Mouse (Mus musculus) CH12.LX (cell line): ENCODE data around the gene Meiob. TPM values are rescaled to one million over a fixed set of nuclear protein-coding genes. Genes with fewer than 3 reads are reported as not detected.

Experiments used
- DNase-seq: peaks from one replicate; pipeline ENCODE4 v3.0.0-alpha.2; 2013; ENCODE audit errors: extremely low read depth
- H3K27ac ChIP-seq: 2 replicates; pipeline ENCODE4 v1.5.1; 2012; ENCODE audit warnings: low read depth, mild to moderate bottlenecking, control low read depth, moderate library complexity; ENCODE audit not compliant: insufficient read depth
- H3K27me3 ChIP-seq: replicated peaks from 2 replicates; pipeline ENCODE3; 2012; ENCODE audit warnings: inconsistent platforms
- H3K36me3 ChIP-seq, 2 experiments: replicated peaks in 1 of 2; 2 replicates each; pipeline versions ENCODE3 to v1.6.1; 2012; ENCODE audit warnings: inconsistent platforms in 1 of 2, low read length in 1 of 2, mild to moderate bottlenecking in 1 of 2, mixed read lengths in 1 of 2, moderate library complexity in 1 of 2; ENCODE audit not compliant: control insufficient read depth in 1 of 2, insufficient read depth in 1 of 2
- H3K4me1 ChIP-seq, 2 experiments: 2 replicates each; pipeline ENCODE4 v1.6.1; 2012; ENCODE audit warnings: inconsistent platforms in 1 of 2, moderate library complexity in 1 of 2; ENCODE audit not compliant: insufficient read depth in 2 of 2, control insufficient read depth in 1 of 2
- H3K4me2 ChIP-seq: 2 replicates; pipeline ENCODE4 v1.6.1; 2012; ENCODE audit warnings: low read depth, mild to moderate bottlenecking, control low read depth; ENCODE audit not compliant: poor library complexity, insufficient read depth, severe bottlenecking
- H3K4me3 ChIP-seq, 3 experiments: fragments of 150-350 bp in 1 of 3; sonication (generic) in 1 of 3; replicated peaks in 1 of 3; 2 replicates each; pipeline versions ENCODE3 to v1.5.1; 2011 to 2012; ENCODE audit warnings: low read depth in 2 of 3, low read length in 2 of 3, mild to moderate bottlenecking in 2 of 3, moderate library complexity in 2 of 3, control low read depth in 1 of 3, improper control_type of control experiment in 1 of 3, inconsistent platforms in 1 of 3, mixed read lengths in 1 of 3; ENCODE audit not compliant: poor library complexity in 1 of 3
- H3K79me2 ChIP-seq: replicated peaks from 2 replicates; pipeline ENCODE4 v1.6.1; 2012; ENCODE audit warnings: mild to moderate bottlenecking, moderate library complexity; ENCODE audit not compliant: control insufficient read depth, poor library complexity, insufficient read depth, severe bottlenecking; ENCODE audit errors: extremely low read depth
- H3K9ac ChIP-seq: 2 replicates; pipeline ENCODE4 v1.6.1; 2012; ENCODE audit warnings: low read depth, mild to moderate bottlenecking, control low read depth, moderate library complexity; ENCODE audit not compliant: insufficient read depth
- H3K9me3 ChIP-seq: replicated peaks from 2 replicates; pipeline ENCODE3; 2012; ENCODE audit warnings: low read length, inconsistent platforms, mixed read lengths
- BHLHE40 ChIP-seq: IDR thresholded peaks from 2 replicates; pipeline ENCODE4 v1.6.1; 2011; ENCODE audit warnings: mild to moderate bottlenecking, low read depth, low read length, improper control_type of control experiment
- CHD1 ChIP-seq: IDR thresholded peaks from 2 replicates; pipeline ENCODE4 v1.6.1; 2012; ENCODE audit warnings: low read depth, low read length, improper control_type of control experiment, inconsistent platforms
- CHD2 ChIP-seq: IDR thresholded peaks from 2 replicates; pipeline ENCODE4 v1.6.1; 2011; ENCODE audit warnings: low read length, improper control_type of control experiment
- CTCF ChIP-seq, 2 experiments: IDR thresholded peaks in 1 of 2; conservative IDR thresholded peaks in 1 of 2; 2 replicates each; pipeline ENCODE4 v1.5.1; 2011 to 2012; ENCODE audit warnings: low read depth in 2 of 2, low read length in 2 of 2, improper control_type of control experiment in 1 of 2, inconsistent platforms in 1 of 2, mild to moderate bottlenecking in 1 of 2, moderate library complexity in 1 of 2
- E2F4 ChIP-seq: IDR thresholded peaks from 2 replicates; pipeline ENCODE4 v1.6.1; 2011; ENCODE audit warnings: low read depth, low read length, improper control_type of control experiment; ENCODE audit not compliant: insufficient replicate concordance
- ELF1 ChIP-seq: IDR thresholded peaks from 2 replicates; pipeline ENCODE4 v1.6.1; 2014; ENCODE audit warnings: low read depth, mild to moderate bottlenecking, inconsistent platforms, low read length, improper control_type of control experiment
- EP300 ChIP-seq: IDR thresholded peaks from 2 replicates; pipeline ENCODE4 v1.6.1; 2011; ENCODE audit warnings: low read length, improper control_type of control experiment
- ETS1 ChIP-seq: conservative IDR thresholded peaks from 2 replicates; pipeline ENCODE4 v1.6.1; 2012; ENCODE audit warnings: low read depth, mild to moderate bottlenecking, inconsistent platforms, low read length, improper control_type of control experiment, moderate library complexity
- GABPA ChIP-seq: IDR thresholded peaks from 2 replicates; pipeline ENCODE4 v1.6.1; 2012; ENCODE audit warnings: low read depth, low read length, improper control_type of control experiment, inconsistent platforms; ENCODE audit not compliant: insufficient replicate concordance
- HCFC1 ChIP-seq: IDR thresholded peaks from 2 replicates; pipeline ENCODE4 v1.6.1; 2012; ENCODE audit warnings: low read depth, mild to moderate bottlenecking, inconsistent platforms, low read length, improper control_type of control experiment
- IRF4 ChIP-seq: IDR thresholded peaks from 2 replicates; pipeline ENCODE4 v1.6.1; 2014; ENCODE audit warnings: low read depth, mild to moderate bottlenecking, inconsistent platforms, low read length, improper control_type of control experiment
- JUN ChIP-seq: IDR thresholded peaks from 2 replicates; pipeline ENCODE4 v1.6.1; 2011; ENCODE audit warnings: low read depth, mild to moderate bottlenecking, low read length, improper control_type of control experiment, moderate library complexity; ENCODE audit not compliant: insufficient read depth
- JUND ChIP-seq: conservative IDR thresholded peaks from 2 replicates; pipeline ENCODE4 v1.6.1; 2011; ENCODE audit warnings: low read depth, low read length, improper control_type of control experiment
- KAT2A ChIP-seq: IDR thresholded peaks from 2 replicates; pipeline ENCODE4 v1.6.1; 2012; ENCODE audit warnings: low read length, improper control_type of control experiment, inconsistent platforms; ENCODE audit not compliant: insufficient replicate concordance
- MAFK ChIP-seq: IDR thresholded peaks from 2 replicates; pipeline ENCODE4 v1.6.1; 2011; ENCODE audit warnings: low read length, improper control_type of control experiment; ENCODE audit not compliant: insufficient replicate concordance
- MAX ChIP-seq: IDR thresholded peaks from 2 replicates; pipeline ENCODE4 v1.6.1; 2011; ENCODE audit warnings: low read length, improper control_type of control experiment
- MAZ ChIP-seq: IDR thresholded peaks from 2 replicates; pipeline ENCODE4 v1.6.1; 2012; ENCODE audit warnings: low read depth, mild to moderate bottlenecking, inconsistent platforms, low read length, improper control_type of control experiment, moderate library complexity
- MEF2A ChIP-seq: IDR thresholded peaks from 2 replicates; pipeline ENCODE4 v1.6.1; 2014; ENCODE audit warnings: low read depth, mild to moderate bottlenecking, inconsistent platforms, low read length, improper control_type of control experiment, borderline replicate concordance
- MXI1 ChIP-seq: IDR thresholded peaks from 2 replicates; pipeline ENCODE4 v1.6.1; 2011; ENCODE audit warnings: mild to moderate bottlenecking, low read depth, low read length, improper control_type of control experiment
- MYC ChIP-seq: IDR thresholded peaks from 2 replicates; pipeline ENCODE4 v1.6.1; 2011; ENCODE audit warnings: low read depth, mild to moderate bottlenecking, improper control_type of control experiment, low read length
- NELFE ChIP-seq: IDR thresholded peaks from 2 replicates; pipeline ENCODE4 v1.6.1; 2011; ENCODE audit warnings: low read depth, low read length, improper control_type of control experiment
- NRF1 ChIP-seq: IDR thresholded peaks from 2 replicates; pipeline ENCODE4 v1.6.1; 2014; ENCODE audit warnings: low read depth, mild to moderate bottlenecking, inconsistent platforms, low read length, improper control_type of control experiment, moderate library complexity
- PAX5 ChIP-seq: IDR thresholded peaks from 2 replicates; pipeline ENCODE4 v1.6.1; 2012; ENCODE audit warnings: low read length, inconsistent platforms, mixed read lengths
- POLR2A ChIP-seq: IDR thresholded peaks from 2 replicates; pipeline ENCODE4 v1.6.1; 2011; ENCODE audit warnings: low read depth, mild to moderate bottlenecking, improper control_type of control experiment, low read length
- POLR2AphosphoS2 ChIP-seq: IDR thresholded peaks from 2 replicates; pipeline ENCODE4 v1.6.1; 2011; ENCODE audit warnings: low read depth, low read length, improper control_type of control experiment
- RAD21 ChIP-seq: IDR thresholded peaks from 2 replicates; pipeline ENCODE4 v1.6.1; 2011; ENCODE audit warnings: low read depth, mild to moderate bottlenecking, low read length, improper control_type of control experiment, moderate library complexity
- RCOR1 ChIP-seq: conservative IDR thresholded peaks from 2 replicates; pipeline ENCODE4 v1.6.1; 2012; ENCODE audit warnings: low read depth, mild to moderate bottlenecking, inconsistent platforms, low read length, improper control_type of control experiment
- SIN3A ChIP-seq: IDR thresholded peaks from 2 replicates; pipeline ENCODE4 v1.6.1; 2012; ENCODE audit warnings: low read length, improper control_type of control experiment, inconsistent platforms
- SMC3 ChIP-seq: IDR thresholded peaks from 2 replicates; pipeline ENCODE4 v1.6.1; 2011; ENCODE audit warnings: low read depth, low read length, improper control_type of control experiment
- TBP ChIP-seq: conservative IDR thresholded peaks from 2 replicates; pipeline ENCODE4 v1.6.1; 2011; ENCODE audit warnings: low read depth, low read length, improper control_type of control experiment
- TCF12 ChIP-seq: IDR thresholded peaks from 2 replicates; pipeline ENCODE4 v1.6.1; 2014; ENCODE audit warnings: low read depth, mild to moderate bottlenecking, inconsistent platforms, low read length, improper control_type of control experiment
- UBTF ChIP-seq: IDR thresholded peaks from 2 replicates; pipeline ENCODE4 v1.6.1; 2012; ENCODE audit warnings: low read depth, mild to moderate bottlenecking, inconsistent platforms, low read length, improper control_type of control experiment, moderate library complexity
- USF1 ChIP-seq: IDR thresholded peaks from 2 replicates; pipeline ENCODE4 v1.6.1; 2014; ENCODE audit warnings: low read depth, mild to moderate bottlenecking, inconsistent platforms, low read length, improper control_type of control experiment
- USF2 ChIP-seq: conservative IDR thresholded peaks from 2 replicates; pipeline ENCODE4 v1.6.1; 2011; ENCODE audit warnings: low read depth, low read length, improper control_type of control experiment
- ZC3H11A ChIP-seq: IDR thresholded peaks from 2 replicates; pipeline ENCODE4 v1.6.1; 2012; ENCODE audit warnings: low read depth, mild to moderate bottlenecking, inconsistent platforms, low read length, improper control_type of control experiment
- ZKSCAN1 ChIP-seq: IDR thresholded peaks from 2 replicates; pipeline ENCODE4 v1.6.1; 2012; ENCODE audit warnings: low read depth, inconsistent platforms, low read length, improper control_type of control experiment, borderline replicate concordance
- ZMIZ1 ChIP-seq: IDR thresholded peaks from 2 replicates; pipeline ENCODE4 v1.6.1; 2012; ENCODE audit warnings: low read depth, mild to moderate bottlenecking, inconsistent platforms, low read length, improper control_type of control experiment
- ZNF384 ChIP-seq: IDR thresholded peaks from 2 replicates; pipeline ENCODE4 v1.6.1; 2012; ENCODE audit warnings: low read depth, low read length, improper control_type of control experiment, inconsistent platforms
- dilution Hi-C: fragments of 300-500 bp; cut with MboI; formaldehyde crosslinking; loops from 2 replicates; pipeline ENCODE4 v1.14.3; 2020; ENCODE audit warnings: low sequenced_read_pairs; ENCODE audit not compliant: extremely low pct_unique_long_range_greater_than_20kb, extremely low pct_ligation_motif_present
- in situ Hi-C: fragments of 300-500 bp; cut with MboI; formaldehyde crosslinking; loops from 3 replicates; pipeline ENCODE4 v1.14.3; 2019; ENCODE audit warnings: low sequenced_read_pairs, low pct_ligation_motif_present, low pct_unique_long_range_greater_than_20kb, mixed read lengths
- polyA plus RNA-seq: library from polyadenylated mRNA; unstranded; fragments of >175 nt; gene quantifications from 2 replicates; pipeline ENCODE4 v1.2.1, GENCODE M21; 2012; ENCODE audit warnings: low read depth; ENCODE audit not compliant: insufficient read length
- total RNA-seq, 2 experiments: library from RNA; depleted of rRNA; stranded (reverse); fragments of 300-350 nt in 1 of 2; fragments of >200 nt in 1 of 2; gene quantifications; 2 replicates each; pipeline ENCODE4 v1.2.3; 2012 to 2014

Gene Meiob
- total and polyA plus RNA-seq, 3 experiments: 0.23 to 0.40 (median 0.30) TPM

DNA sequence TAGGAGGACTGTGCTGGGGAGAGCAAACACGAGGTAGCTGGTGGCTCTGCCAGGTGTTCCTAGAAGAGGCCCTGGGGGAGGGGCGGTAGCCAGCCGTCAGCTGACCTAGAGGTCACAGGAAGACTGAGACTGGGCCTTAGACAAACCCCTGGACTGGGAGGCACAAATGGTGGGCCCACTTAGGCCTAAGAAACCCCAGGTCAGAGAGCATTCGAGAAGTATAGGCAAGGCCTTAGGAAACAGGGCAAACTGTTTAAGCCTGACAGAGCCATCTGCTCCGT is 74.0 kb downstream of the Meiob start:
- H3K4me2 ChIP-seq: peak overlapping the region; percentile 55
- TF ChIP-seq ZNF384 (no peak), EP300 (peak; percentile 54; the same call in 1 of the 2 replicates), CHD2 (peak; percentile 88), E2F4 (no peak), MAZ (0 out of 2 replicates have a peak, but pooled peaks have one; percentile 24), UBTF (no peak), TBP (0 out of 2 replicates have a peak, but pooled peaks have one; percentile 25), MAFK (no peak), RCOR1 (no peak), NRF1 (no peak), CTCF (conservative IDR thresholded peaks at IDR 0.05 in 1 of 2, IDR thresholded peaks at IDR 0.05 in 1 of 2; ENCODE audit: low read depth in 2 of 2, low read length in 2 of 2) (no peak), SIN3A (peak; percentile 84), TCF12 (peak; percentile 70; the same call in 1 of the 2 replicates), ETS1 (peak; percentile 40; the same call in 1 of the 2 replicates), NELFE (no peak), MXI1 (peak; percentile 79), JUN (no peak), MAX (peak; percentile 88), ZKSCAN1 (no peak), ZC3H11A (no peak), ZMIZ1 (no peak), MYC (peak; percentile 83), USF2 (peak; percentile 56), USF1 (peak; percentile 78), KAT2A (0 out of 2 replicates have a peak, but pooled peaks have one; percentile 49), POLR2A (peak; percentile 43; the same call in 1 of the 2 replicates), MEF2A (0 out of 2 replicates have a peak, but pooled peaks have one; percentile 39), IRF4 (0 out of 2 replicates have a peak, but pooled peaks have one; percentile 28), CHD1 (no peak), JUND (no peak), ELF1 (peak; percentile 33; the same call in 1 of the 2 replicates), POLR2AphosphoS2 (no peak), HCFC1 (peak; percentile 52), SMC3 (no peak), BHLHE40 (peak; percentile 51; the same call in 1 of the 2 replicates), GABPA (no peak), PAX5 (no peak), RAD21 (no peak)
- H3K9me3 ChIP-seq: no peaks in the 10 kb centered on the region
- dilution Hi-C loops (no loop called here), in situ Hi-C loops (no loop called here)
- H3K79me2 ChIP-seq: no peaks in the 10 kb centered on the region
- peak; percentile 73 for DNase-seq
- peak overlapping the region; percentile 49 to 66 (median 62) for H3K4me3 ChIP-seq
- H3K4me1 ChIP-seq: peaks cover 16 to 57% of the 10 kb centered on the region in 2 experiments
- no peaks in the 10 kb centered on the region for H3K27me3 ChIP-seq
- H3K36me3 ChIP-seq: peaks cover 17 to 46% of the 10 kb centered on the region in 2 experiments
- peak overlapping the region; percentile 62 for H3K9ac ChIP-seq
- H3K27ac ChIP-seq: peak overlapping the region; percentile 37
